ENCODE assay signal across 8 mouse cellular contexts in the genomic region with DNA sequence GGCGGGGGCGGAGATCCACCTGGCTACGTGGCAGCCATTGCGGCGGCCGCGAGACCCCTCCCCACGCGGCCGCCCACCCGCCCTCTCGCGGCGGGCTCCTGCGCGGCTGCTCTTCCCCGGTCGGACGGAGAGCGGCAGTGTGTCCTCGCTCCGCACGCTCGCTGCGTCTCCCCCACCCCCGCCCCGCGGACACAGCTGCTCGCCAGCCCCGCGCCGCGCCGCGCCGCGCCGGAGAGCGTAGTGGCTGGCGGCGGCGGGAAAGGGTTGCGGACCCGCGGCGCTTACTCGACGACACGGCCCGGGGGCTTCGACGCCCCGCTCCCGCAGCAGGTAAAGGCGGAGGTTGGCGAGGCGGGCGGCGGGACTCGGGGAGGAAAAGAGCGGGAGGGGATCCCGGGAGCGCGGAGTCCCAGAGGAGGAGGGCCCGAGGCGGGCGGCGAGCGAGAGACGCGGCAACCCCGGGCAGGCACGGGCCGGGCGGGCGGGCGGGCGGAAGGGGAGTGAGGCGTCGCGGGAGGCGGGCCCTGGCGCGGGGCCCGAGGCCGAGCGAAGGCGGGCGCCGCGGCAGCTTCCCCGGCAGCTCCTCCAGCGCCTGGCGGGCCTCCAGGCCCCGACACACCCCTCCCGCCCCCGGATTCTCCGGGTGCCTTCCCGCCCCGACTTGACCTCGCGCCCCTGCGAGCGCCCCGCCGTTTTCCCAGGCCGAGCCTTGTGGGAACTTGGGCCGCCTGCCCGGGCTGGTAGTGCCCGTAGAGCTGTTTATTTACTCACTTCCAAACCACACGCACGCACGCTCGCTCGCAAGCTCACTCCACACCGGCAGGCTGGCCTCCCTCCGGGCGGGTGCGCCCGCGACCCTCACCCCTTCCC. TPM values are rescaled to one million over a fixed set of nuclear protein-coding genes. Genes with fewer than 3 reads are reported as not detected.
DNase-seq lines count a peak whose midpoint lies in the region; ATAC-seq and TF ChIP-seq lines count a peak whose summit lies in the region.

No protein-coding gene starts in this region.

- peak overlapping the region; percentile 95 to 96 for H3K4me3 ChIP-seq in MEL (ENCODE audit: control insufficient read depth in 1 of 2, insufficient read depth in 1 of 2, low read depth in 2 of 2, low read length in 2 of 2)
- peak overlapping the region; percentile 93 for H3K4me3 ChIP-seq in cerebellum, adult 2 months (replicated peaks; ENCODE audit: insufficient read depth, low read depth, low read length)
- peak overlapping the region; percentile 96 for H3K4me3 ChIP-seq in hindbrain, embryonic 10.5 days
- H3K4me3 ChIP-seq in lung, postnatal 0 days (ENCODE audit: low read depth, low read length) = peak overlapping the region; percentile 99

- peak; percentile 32 to 55; a peak in 2 of 4 replicates for TF ChIP-seq POLR2A in MEL (IDR thresholded peaks at IDR 0.05; ENCODE audit: control insufficient read depth in 1 of 2, insufficient read depth in 1 of 2, low read depth in 1 of 2, low read length in 2 of 2, poor library complexity in 1 of 2)
- TF ChIP-seq POLR2A in cerebellum, adult 2 months (IDR thresholded peaks at IDR 0.05; ENCODE audit: borderline replicate concordance, insufficient read depth, low read length) = no peak

- WGBS in cerebellum, adult 2 months = under 1% methylated on average over 89 of the region's 121 CpGs
- WGBS in hindbrain, embryonic 10.5 days = under 1% methylated on average over 119 of the region's 121 CpGs
- WGBS in lung, postnatal 0 days = under 1% methylated on average over 55 of the region's 121 CpGs

- peak overlapping the region; percentile 100 for H3K9ac ChIP-seq in MEL (ENCODE audit: control insufficient read depth, low read depth, low read length, poor library complexity, severe bottlenecking)
- H3K9ac ChIP-seq in lung, postnatal 0 days (replicated peaks; ENCODE audit: low read depth) = peak overlapping the region; percentile 99

- H3K4me2 ChIP-seq in lung, postnatal 0 days (replicated peaks; ENCODE audit: low read depth, low read length) = peak overlapping the region; percentile 78

- ATAC-seq in frontal cortex, adult (ENCODE audit: low TSS enrichment) = peak; percentile 73
- ATAC-seq in lung, postnatal 0 days = peak; percentile 86

- peak; percentile 23 for TF ChIP-seq RAD21 in MEL (IDR thresholded peaks at IDR 0.05; ENCODE audit: low read depth, low read length)

- no peaks in the 10 kb centered on the region for H3K9me3 ChIP-seq in MEL (replicated peaks; ENCODE audit: insufficient read depth, low read length)
- no peaks in the 10 kb centered on the region for H3K9me3 ChIP-seq in hindbrain, embryonic 10.5 days
- no peaks in the 10 kb centered on the region for H3K9me3 ChIP-seq in lung, postnatal 0 days (ENCODE audit: low read length)

- peak in 2 of 3 experiments; percentile 59 to 62; a peak in 4 of 6 replicates for TF ChIP-seq CTCF in MEL (IDR thresholded peaks at IDR 0.05 in 2 of 3, conservative IDR thresholded peaks at IDR 0.05 in 1 of 3; ENCODE audit: control insufficient read depth in 1 of 3, insufficient read depth in 1 of 3, low read depth in 2 of 3, low read length in 3 of 3, poor library complexity in 1 of 3, severe bottlenecking in 1 of 3)
- TF ChIP-seq CTCF in cerebellum, adult 2 months (IDR thresholded peaks at IDR 0.05; ENCODE audit: borderline replicate concordance, insufficient read depth, low read depth, low read length) = no peak
- peak; percentile 79 for TF ChIP-seq CTCF in lung, postnatal 0 days (IDR thresholded peaks at IDR 0.05)

- peak in 1 of 2 experiments; percentile 10; a peak in 1 of 4 replicates for TF ChIP-seq EP300 in MEL (IDR thresholded peaks at IDR 0.05; ENCODE audit: low read depth in 1 of 2, low read length in 2 of 2)
- no peak for TF ChIP-seq EP300 in lung, postnatal 0 days (IDR thresholded peaks at IDR 0.05)

- peak overlapping the region; percentile 97 for H3K27ac ChIP-seq in MEL (ENCODE audit: control insufficient read depth, low read depth, low read length)
- peak overlapping the region; percentile 93 for H3K27ac ChIP-seq in cerebellum, adult 2 months (ENCODE audit: insufficient read depth, low read length)
- H3K27ac ChIP-seq in hindbrain, embryonic 10.5 days = peak overlapping the region; percentile 100
- peak overlapping the region; percentile 100 for H3K27ac ChIP-seq in lung, postnatal 0 days (ENCODE audit: low read length)

- H3K79me2 ChIP-seq in MEL (ENCODE audit: control insufficient read depth, insufficient read depth, low read length, poor library complexity) = peaks cover 20% of the 10 kb centered on the region

- H3K36me3 ChIP-seq in MEL (ENCODE audit: control insufficient read depth in 1 of 2, insufficient read depth in 2 of 2, low read length in 2 of 2) = peaks cover 0 to 15% of the 10 kb centered on the region in 2 experiments; a peak in 2 of 4 replicates
- H3K36me3 ChIP-seq in hindbrain, embryonic 10.5 days = 0 out of 2 replicates have a peak, but pooled peaks cover 5% of the 10 kb centered on the region
- H3K36me3 ChIP-seq in lung, postnatal 0 days (ENCODE audit: insufficient read depth, low read length) = no peaks in the 10 kb centered on the region

- H3K27me3 ChIP-seq in MEL (ENCODE audit: control insufficient read depth in 1 of 2, insufficient read depth in 2 of 2, low read length in 2 of 2) = no peaks in the 10 kb centered on the region
- no peaks in the 10 kb centered on the region for H3K27me3 ChIP-seq in cerebellum, adult 2 months (ENCODE audit: control insufficient read depth, insufficient read depth, low read length)
- H3K27me3 ChIP-seq in hindbrain, embryonic 10.5 days (ENCODE audit: insufficient read depth, poor library complexity, severe bottlenecking) = no peaks in the 10 kb centered on the region
- no peaks in the 10 kb centered on the region for H3K27me3 ChIP-seq in lung, postnatal 0 days (replicated peaks; ENCODE audit: insufficient read depth, low read length)

- peak; percentile 84 for DNase-seq in MEL (ENCODE audit: low read depth, low spot score)
- peak; percentile 77 to 82 for DNase-seq in cerebellum, adult 2 months
- peak; percentile 73 for DNase-seq in hindbrain, embryonic 10.5 days (ENCODE audit: low spot score)
- DNase-seq in layer of hippocampus, postnatal 10 days (ENCODE audit: low spot score in 2 of 2) = peak; percentile 78 to 86
- DNase-seq in lung, postnatal 0 days (ENCODE audit: low spot score) = peak; percentile 90
- peak; percentile 73 for DNase-seq in ovary, postnatal 10 days (ENCODE audit: low spot score)
- DNase-seq in thymus, postnatal 10 days (ENCODE audit: low spot score in 2 of 2) = peak; percentile 70 to 79

- H3K4me1 ChIP-seq in MEL (ENCODE audit: control insufficient read depth in 1 of 2, insufficient read depth in 2 of 2, low read length in 2 of 2) = peaks cover 0 to 14% of the 10 kb centered on the region in 2 experiments; a peak in 2 of 4 replicates
- no peaks in the 10 kb centered on the region for H3K4me1 ChIP-seq in cerebellum, adult 2 months (ENCODE audit: control insufficient read depth, insufficient read depth, low read length)
- H3K4me1 ChIP-seq in hindbrain, embryonic 10.5 days (replicated peaks) = peaks cover 11% of the 10 kb centered on the region
- H3K4me1 ChIP-seq in lung, postnatal 0 days (ENCODE audit: insufficient read depth, low read depth, low read length) = no peaks in the 10 kb centered on the region

TF ChIP-seq in MEL, 35 proteins besides CTCF, POLR2A, EP300 and RAD21 (continues in another document):
- TF ChIP-seq MAX (IDR thresholded peaks at IDR 0.05; ENCODE audit: low read length) (no peak), ZC3H11A (IDR thresholded peaks at IDR 0.05; ENCODE audit: low read depth, low read length) (no peak; the same call in 1 of the 2 replicates), HCFC1 (IDR thresholded peaks at IDR 0.05; ENCODE audit: low read depth, low read length) (0 out of 2 replicates have a peak, but pooled peaks have one; percentile 8), SIN3A (IDR thresholded peaks at IDR 0.05; ENCODE audit: low read length) (no peak), RCOR1 (IDR thresholded peaks at IDR 0.05; ENCODE audit: low read depth, low read length) (no peak), GABPA (IDR thresholded peaks at IDR 0.05; ENCODE audit: low read depth, low read length) (no peak), ETS1 (IDR thresholded peaks at IDR 0.05; ENCODE audit: low read depth, low read length) (peak; percentile 14; the same call in 1 of the 2 replicates), ELF1 (IDR thresholded peaks at IDR 0.05; ENCODE audit: low read depth, low read length) (no peak), MYB (IDR thresholded peaks at IDR 0.05; ENCODE audit: low read depth, low read length) (no peak), MAZ (IDR thresholded peaks at IDR 0.05; ENCODE audit: low read depth, low read length) (peak; percentile 18; the same call in 1 of the 2 replicates), CHD1 (IDR thresholded peaks at IDR 0.05; ENCODE audit: low read depth, low read length) (no peak; the same call in 1 of the 2 replicates), TCF12 (IDR thresholded peaks at IDR 0.05; ENCODE audit: low read depth, low read length) (peak; percentile 24), UBTF (IDR thresholded peaks at IDR 0.05; ENCODE audit: borderline replicate concordance, insufficient read depth, low read depth, low read length) (peak; percentile 67; the same call in 1 of the 2 replicates), NELFE (IDR thresholded peaks at IDR 0.05; ENCODE audit: low read depth, low read length) (peak; percentile 43), GATA1 (IDR thresholded peaks at IDR 0.05; ENCODE audit: low read depth, low read length) (no peak), ZNF384 (IDR thresholded peaks at IDR 0.05; ENCODE audit: low read depth, low read length) (no peak), MEF2A (IDR thresholded peaks at IDR 0.05; ENCODE audit: extremely low read depth, insufficient replicate concordance, low read depth, low read length, poor library complexity, severe bottlenecking) (no peak), KAT2A (conservative IDR thresholded peaks at IDR 0.05; ENCODE audit: low read depth, low read length) (no peak), SMC3 (IDR thresholded peaks at IDR 0.05; ENCODE audit: low read depth, low read length) (peak; percentile 33; the same call in 1 of the 2 replicates), MXI1 (IDR thresholded peaks at IDR 0.05; ENCODE audit: low read depth, low read length) (peak; percentile 49; the same call in 1 of the 2 replicates), CHD2 (IDR thresholded peaks at IDR 0.05; ENCODE audit: low read length) (no peak), E2F4 (IDR thresholded peaks at IDR 0.05; ENCODE audit: borderline replicate concordance, low read depth, low read length) (peak; percentile 33; the same call in 1 of the 2 replicates)

RNA-seq across cellular contexts. Expression of a gene that starts 0.8 kb away (rescaled TPM):
- total RNA-seq in MEL (2012; rRNA removed) = 10.1 and 11.4 TPM in 2 replicates
- polyA plus RNA-seq in MEL (2012; ENCODE audit: insufficient read depth in 1 of 2, insufficient read length in 2 of 2, low read depth in 1 of 2, low replicate concordance in 2 of 2, missing spikeins in 1 of 2) = 10 to 100 TPM; 12.9 to 50.6 TPM
- polyA plus RNA-seq in cerebellum, adult 2 months (2012; rRNA removed) = 5.4 and 5.7 TPM in 2 replicates
- 21.6 and 31.1 TPM in 2 replicates for polyA plus RNA-seq in hindbrain, embryonic 10.5 days (2016; fragmentation: Nextera tagmentation; extraction: Ambion mirVana)
- 10 to 100 TPM; 19.3 to 20.1 TPM for total RNA-seq in layer of hippocampus, postnatal 10 days (2021)
- 7.0 and 7.5 TPM in 2 replicates for polyA plus RNA-seq in lung, postnatal 0 days (2015; fragmentation: Nextera tagmentation; extraction: Ambion mirVana)

Comparison
In these comparisons a context has a peak if more than half of its experiments do, and no peak if none do; other contexts are left out.
1. Peak in every context shown above with its lines: DNase-seq, ATAC-seq, H3K4me3 ChIP-seq and H3K27ac ChIP-seq.